Mouse (Mus musculus) neural tube, embryonic 12.5 days (tissue): ENCODE data around the gene Ugt1a1. TPM values are rescaled to one million over a fixed set of nuclear protein-coding genes. Genes with fewer than 3 reads are reported as not detected.

ENCODE experiments used
- ATAC-seq: fragments of 200-750 bp; cut with Nextera tagmentation; 2 replicates; pipeline ENCODE4 v1.8.0; 2017; ENCODE audit warnings: low read depth, mild to moderate bottlenecking, moderate TSS enrichment, moderate library complexity; ENCODE audit not compliant: low FRiP score
- H3K27ac ChIP-seq: fragments of 300-500 bp; sonication (generic); 2 replicates; pipeline ENCODE4 v1.5.1; 2016
- H3K27me3 ChIP-seq: fragments of 300-500 bp; sonication (generic); replicated peaks from 2 replicates; pipeline ENCODE4 v1.6.1; 2016; ENCODE audit warnings: mild to moderate bottlenecking
- H3K36me3 ChIP-seq: fragments of 300-500 bp; sonication (generic); 2 replicates; pipeline ENCODE4 v1.6.1; 2016; ENCODE audit warnings: mild to moderate bottlenecking
- H3K4me1 ChIP-seq: fragments of 300-500 bp; sonication (generic); 2 replicates; pipeline ENCODE4 v1.6.1; 2016
- H3K4me2 ChIP-seq: fragments of 300-500 bp; sonication (generic); replicated peaks from 2 replicates; pipeline ENCODE4 v1.6.1; 2016; ENCODE audit warnings: mild to moderate bottlenecking
- H3K4me3 ChIP-seq: fragments of 300-500 bp; sonication (generic); 2 replicates; pipeline ENCODE4 v1.5.1; 2016
- H3K9ac ChIP-seq: fragments of 300-500 bp; sonication (generic); 2 replicates; pipeline ENCODE4 v1.6.1; 2016; ENCODE audit warnings: mild to moderate bottlenecking
- H3K9me3 ChIP-seq: fragments of 300-500 bp; sonication (generic); 2 replicates; pipeline ENCODE4 v1.6.1; 2016; ENCODE audit warnings: mild to moderate bottlenecking
- WGBS: fragments of 180-500 bp; shearing (Covaris S2); methylation state at CpG from one replicate; pipeline ENCODE4 v1.1.7; 2016; 5-methylcytosine and 5-hydroxymethylcytosine counted together
- polyA plus RNA-seq: library from polyadenylated mRNA; unstranded; fragments of >200 nt; fragmentation: Nextera tagmentation; extraction: Ambion mirVana; gene quantifications from 2 replicates; pipeline ENCODE4 v1.2.1, GENCODE M21; 2016

Ugt1a1 gene
- polyA plus RNA-seq, 1 experiment from 2014 or later: not detected

GRCm38 (mm10) chr1:88263778-88264177 lies 52.0 kb downstream of the Ugt1a1 start:
- Histone ChIP-seq H3K27me3 (no peaks in the 10 kb centered on the region), H3K4me2 (no peak overlapping the region), H3K9ac (no peak overlapping the region), H3K36me3 (peaks cover 96% of the 10 kb centered on the region), H3K4me3 (no peak overlapping the region), H3K27ac (no peak overlapping the region), H3K9me3 (peaks cover 45% of the 10 kb centered on the region), H3K4me1 (0 out of 2 replicates have a peak, but pooled peaks cover 4% of the 10 kb centered on the region)
- 90% methylated on average over 5 of the region's 5 CpGs for WGBS
- no peak for ATAC-seq

- Histone ChIP-seq H3K36me3 (peaks cover 99% of the 10 kb centered on the region), H3K27ac (no peak overlapping the region), H3K9ac (no peak overlapping the region), H3K4me3 (no peak overlapping the region), H3K4me1 (0 out of 2 replicates have a peak, but pooled peaks cover 2% of the 10 kb centered on the region), H3K27me3 (no peaks in the 10 kb centered on the region), H3K9me3 (peaks cover 42% of the 10 kb centered on the region), H3K4me2 (no peak overlapping the region)
- WGBS: 91% methylated on average over 7 of the region's 7 CpGs
- ATAC-seq: no peak
Measured at GRCm38 (mm10) chr1:88264237-88264868, 52.6 kb downstream of the Ugt1a1 start.

- H3K27me3 ChIP-seq: no peaks in the 10 kb centered on the region
- H3K9me3 ChIP-seq: peaks cover 37% of the 10 kb centered on the region
- H3K4me1 ChIP-seq: no peaks in the 10 kb centered on the region
- H3K4me2 ChIP-seq: no peak overlapping the region
- WGBS: 80% methylated on average over 4 of the region's 4 CpGs
- H3K27ac ChIP-seq: no peak overlapping the region
- no peak for ATAC-seq
- no peak overlapping the region for H3K9ac ChIP-seq
- H3K36me3 ChIP-seq: peaks cover 99% of the 10 kb centered on the region
- H3K4me3 ChIP-seq: no peak overlapping the region
Measured at GRCm38 (mm10) chr1:88264869-88265240, 53.1 kb downstream of the Ugt1a1 start.

- 89% methylated on average over 13 of the region's 13 CpGs for WGBS
- peaks cover 34% of the 10 kb centered on the region for H3K9me3 ChIP-seq
- no peak overlapping the region for H3K27ac ChIP-seq
Measured at GRCm38 (mm10) chr1:88266123-88266522, 54.4 kb downstream of the Ugt1a1 start.

GRCm38 (mm10) chr1:88267489-88267888 lies 55.7 kb downstream of the Ugt1a1 start:
- 93% methylated on average over 6 of the region's 6 CpGs for WGBS
- Histone ChIP-seq H3K27ac (no peak overlapping the region), H3K27me3 (no peaks in the 10 kb centered on the region), H3K4me1 (no peaks in the 10 kb centered on the region), H3K9me3 (peaks cover 29% of the 10 kb centered on the region), H3K36me3 (peaks cover 86% of the 10 kb centered on the region), H3K9ac (no peak overlapping the region), H3K4me2 (no peak overlapping the region), H3K4me3 (no peak overlapping the region)
- 0 out of 2 replicates have a peak, but pooled peaks have one; percentile 3 for ATAC-seq

More at GRCm38 (mm10) chr1:88266123-88266522, 54.4 kb downstream of the Ugt1a1 start:
- Histone ChIP-seq H3K27me3 (no peaks in the 10 kb centered on the region), H3K9ac (no peak overlapping the region), H3K4me3 (no peak overlapping the region), H3K4me1 (no peaks in the 10 kb centered on the region), H3K36me3 (peaks cover 89% of the 10 kb centered on the region), H3K4me2 (no peak overlapping the region)
- no peak for ATAC-seq

GRCm38 (mm10) chr1:88268070-88268469 lies 56.3 kb downstream of the Ugt1a1 start:
- H3K9me3 ChIP-seq: peaks cover 29% of the 10 kb centered on the region
- H3K4me3 ChIP-seq: no peak overlapping the region
- ATAC-seq: no peak
- H3K27ac ChIP-seq: no peak overlapping the region
- H3K4me2 ChIP-seq: no peak overlapping the region
- peaks cover 85% of the 10 kb centered on the region for H3K36me3 ChIP-seq
- no peaks in the 10 kb centered on the region for H3K27me3 ChIP-seq
- no peak overlapping the region for H3K9ac ChIP-seq
- 87% methylated on average over 6 of the region's 6 CpGs for WGBS
- no peaks in the 10 kb centered on the region for H3K4me1 ChIP-seq

Other genes with a start within 250 kb of the Ugt1a1 start
- gene Usp40, start 203.4 kb upstream of the Ugt1a1 start, polyA plus RNA-seq: 29.3 and 33.2 TPM in 2 replicates
- gene Ugt1a10, start 156.6 kb upstream of the Ugt1a1 start, polyA plus RNA-seq: not detected in 2 replicates
- gene Ugt1a9, start 141.2 kb upstream of the Ugt1a1 start, polyA plus RNA-seq: not detected in 2 replicates
- gene Ugt1a8, start 124.1 kb upstream of the Ugt1a1 start, polyA plus RNA-seq: not detected in 2 replicates
- gene Ugt1a7c, start 116.9 kb upstream of the Ugt1a1 start, polyA plus RNA-seq: 0.79 and 0.98 TPM in 2 replicates
- gene Ugt1a6b, start 108.7 kb upstream of the Ugt1a1 start, polyA plus RNA-seq: not detected in 2 replicates
- gene Ugt1a6a, start 77.2 kb upstream of the Ugt1a1 start, polyA plus RNA-seq: 0.09 and 0.65 TPM in 2 replicates
- not detected in 2 replicates for gene Ugt1a5, start 45.9 kb upstream of the Ugt1a1 start, polyA plus RNA-seq
- not detected in 2 replicates for gene Ugt1a2, start 11.4 kb upstream of the Ugt1a1 start, polyA plus RNA-seq
- 16.4 and 17.7 TPM in 2 replicates for gene Dnajb3, start 6.2 kb upstream of the Ugt1a1 start, polyA plus RNA-seq
- 1.3 and 1.5 TPM in 2 replicates for gene Mroh2a, start 15.0 kb downstream of the Ugt1a1 start, polyA plus RNA-seq
- 134 and 135 TPM in 2 replicates for gene Hjurp, start 65.7 kb downstream of the Ugt1a1 start, polyA plus RNA-seq
- not detected in 2 replicates for gene Trpm8, start 65.7 kb downstream of the Ugt1a1 start, polyA plus RNA-seq
- gene Spp2, start 195.0 kb downstream of the Ugt1a1 start, polyA plus RNA-seq: not detected in 2 replicates